Mouse (Mus musculus) adrenal gland, postnatal 14 days (tissue): Measurements from ENCODE around the gene Dennd1c. TPM values are rescaled to one million over a fixed set of nuclear protein-coding genes. Genes with fewer than 3 reads are reported as not detected.

ENCODE experiments used
- DNase-seq: peaks from one replicate; pipeline ENCODE4 v3.0.0; 2021; ENCODE audit warnings: mixed read lengths
- total RNA-seq: library from RNA; stranded (reverse); gene quantifications from 2 replicates; pipeline ENCODE4 v1.2.3, GENCODE M21; 2021

The Dennd1c gene
- total RNA-seq, 1 experiment from 2014 or later, result 1.7 TPM

DNA sequence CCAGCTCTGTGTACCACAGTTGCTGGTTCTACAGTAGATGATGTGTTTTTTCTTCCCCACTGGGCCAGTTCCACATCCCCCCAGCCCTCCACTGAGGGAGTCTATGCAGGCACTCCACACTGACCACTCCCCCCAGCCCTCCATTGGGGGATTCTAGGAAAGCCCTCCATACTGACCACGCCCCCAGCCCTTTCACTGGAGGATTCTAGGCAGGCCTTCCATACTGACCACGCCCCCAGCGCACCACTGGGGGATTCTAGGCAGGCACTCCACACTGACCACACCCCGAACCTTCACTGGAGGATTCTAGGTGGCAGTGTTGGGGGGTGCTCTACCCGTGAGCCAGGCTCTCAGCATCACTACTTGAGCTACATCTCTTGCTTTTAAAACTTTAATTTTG is 30.9 kb downstream of the Dennd1c start:
- DNase-seq, result peak; percentile 35

DNA sequence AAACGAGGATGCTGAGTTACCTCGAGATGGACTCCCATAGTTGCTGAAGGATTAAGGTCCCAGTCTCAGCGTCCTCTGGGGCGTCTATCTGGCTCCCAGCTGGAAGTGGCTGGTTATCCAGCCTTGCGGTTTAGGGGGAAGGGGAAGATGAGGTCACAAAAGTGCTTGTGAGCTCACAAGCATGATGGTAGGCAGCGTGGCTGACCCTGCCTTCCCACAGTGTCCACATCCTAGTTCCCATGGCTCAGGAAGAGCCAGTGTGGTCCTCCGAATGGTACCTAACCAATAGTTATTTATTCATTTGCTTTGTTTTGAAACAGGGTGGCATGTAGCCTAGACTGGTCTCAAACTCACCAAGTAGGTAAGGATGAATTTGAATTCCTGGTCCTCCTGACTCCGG is 36.8 kb downstream of the Dennd1c start, which contains the start of gene Slc25a41:
Gene Slc25a41 (minus strand): TSS at position 101 of the 400 bp plus-strand sequence.
- DNase-seq, result no peak

DNA sequence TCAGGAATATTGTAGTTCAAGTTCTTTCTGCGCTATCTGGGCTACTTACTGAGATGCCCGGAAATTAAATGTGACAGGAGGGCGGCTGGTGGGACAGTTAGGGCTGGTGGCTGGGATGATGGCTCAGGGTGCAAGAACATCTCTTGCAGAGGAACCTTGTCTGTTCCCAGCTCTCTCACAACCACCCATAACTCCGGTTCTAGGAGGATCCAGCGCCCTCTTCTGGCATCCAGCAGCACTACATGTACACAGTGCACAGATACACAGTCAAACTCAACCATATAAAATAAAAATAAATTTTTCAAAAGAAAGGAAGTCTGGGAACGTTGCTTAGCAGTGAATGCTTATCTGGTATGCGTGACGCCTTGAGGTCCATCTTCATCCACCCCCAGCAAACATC is 39.3 kb downstream of the Dennd1c start:
- DNase-seq, result no peak

DNA sequence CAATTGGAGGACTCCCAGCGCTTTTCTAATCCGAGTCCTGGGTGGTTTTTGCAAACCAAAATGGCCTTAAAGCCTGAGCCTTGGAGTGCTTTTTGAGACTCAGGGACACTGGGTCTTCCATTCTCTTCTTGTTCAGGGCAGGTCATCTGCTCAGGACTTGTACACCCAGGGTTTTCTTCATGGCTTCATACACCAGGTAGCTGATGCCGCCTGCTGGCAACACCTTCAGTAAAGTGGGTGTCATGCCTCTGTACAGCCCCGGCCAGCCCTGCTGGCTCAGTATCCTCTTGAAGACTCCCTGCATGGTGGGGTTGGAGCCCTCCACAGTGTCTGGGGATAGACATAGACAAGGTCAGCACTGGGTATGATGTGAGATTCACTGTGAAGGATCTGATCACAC is 45.5 kb downstream of the Dennd1c start:
- DNase-seq, result no peak

DNA sequence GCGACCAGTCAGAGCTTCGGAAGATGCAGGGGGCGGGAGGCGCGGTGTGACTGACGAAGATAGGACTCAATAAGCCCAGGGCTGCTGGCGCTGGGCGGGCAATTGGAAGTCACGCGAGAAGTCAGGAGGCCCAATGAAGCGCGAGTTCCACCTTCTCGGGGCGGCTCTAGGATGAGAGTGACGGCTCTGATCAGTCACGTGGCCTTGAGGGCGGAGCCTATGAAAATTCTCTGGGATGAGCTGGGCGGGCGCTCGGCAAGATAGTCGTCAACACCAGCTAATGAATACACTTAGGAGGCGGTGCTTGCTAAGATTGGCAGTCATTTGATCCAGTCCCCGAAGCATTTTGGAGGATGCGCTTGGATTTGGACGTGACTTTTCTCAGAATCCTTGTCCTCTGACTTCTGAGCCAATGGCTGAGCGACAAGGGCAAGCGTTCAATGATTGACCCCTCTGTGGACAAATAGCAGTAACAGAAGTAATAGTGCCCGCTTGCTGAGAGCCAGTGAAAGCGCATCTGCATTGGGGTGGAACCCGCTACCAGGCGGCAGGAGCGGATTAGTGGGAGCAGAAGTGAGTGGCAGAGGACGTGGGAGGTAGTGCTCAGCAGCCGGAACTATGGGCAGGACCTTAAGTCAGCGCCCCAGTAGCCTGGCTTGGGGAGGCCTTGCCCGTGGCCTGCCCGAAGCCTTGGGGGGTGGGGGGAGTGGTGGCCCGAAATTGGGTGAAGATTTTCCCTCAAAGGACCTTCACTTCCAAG is 46.5 kb downstream of the Dennd1c start:
- DNase-seq, result peak; percentile 99

DNA sequence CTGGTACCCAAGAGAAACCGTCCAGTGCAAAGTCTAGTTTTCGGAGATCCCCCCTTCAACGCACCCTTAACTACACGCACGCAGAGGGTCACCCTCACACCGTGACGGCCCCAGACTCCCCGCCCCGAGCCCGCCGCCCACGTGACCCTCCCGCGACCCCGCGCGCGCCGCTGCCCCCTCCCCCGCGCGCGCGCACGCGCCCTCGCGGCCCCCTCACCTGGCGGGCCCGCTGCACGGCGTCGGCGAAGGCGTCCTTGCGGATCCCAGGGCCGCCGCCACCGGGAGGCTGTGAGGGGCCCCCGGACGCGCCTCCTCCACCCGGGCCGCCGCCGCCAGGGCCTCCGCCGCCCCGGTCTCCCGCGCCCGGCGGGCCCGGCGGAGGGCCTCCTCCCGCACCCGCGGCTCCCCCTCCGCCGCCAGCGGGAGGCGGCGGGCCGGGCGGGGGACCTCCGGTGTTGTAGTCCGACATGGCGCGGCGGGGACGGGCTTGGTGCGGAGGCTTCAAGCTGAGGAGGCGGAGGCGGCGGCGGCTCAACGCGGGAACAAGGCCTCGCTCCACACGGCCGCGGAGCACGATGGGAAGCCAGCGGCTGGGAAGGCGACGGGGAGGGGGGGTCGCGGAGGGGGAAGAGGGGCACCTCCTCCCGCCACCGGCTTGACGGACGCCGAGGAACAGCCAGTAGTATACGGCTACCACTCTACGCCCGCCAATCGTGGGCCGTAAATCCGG is 47.2 kb downstream of the Dennd1c start, which contains the start of gene Khsrp:
Gene Khsrp (minus strand): TSS at position 592 of the 730 bp plus-strand sequence.
- DNase-seq, result peak; percentile 71

DNA sequence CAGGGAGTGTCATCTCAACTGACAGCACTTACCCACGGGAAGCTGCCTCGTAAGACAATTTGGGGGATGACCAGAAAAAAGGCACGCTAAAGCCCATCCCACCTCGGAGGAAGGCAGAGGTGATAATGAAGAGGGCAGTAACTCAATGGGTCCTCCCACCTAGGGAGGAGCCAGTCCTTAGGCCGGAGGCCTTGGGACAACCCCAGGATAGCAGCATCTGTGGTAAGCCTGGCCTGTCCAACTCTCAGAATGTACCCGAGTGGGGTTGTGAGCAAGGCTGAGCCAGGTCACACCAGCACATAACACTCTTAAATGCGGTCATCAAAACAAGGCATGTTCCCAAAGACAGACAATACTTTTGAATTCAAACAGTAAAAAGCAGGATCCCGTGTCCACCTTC is 48.6 kb downstream of the Dennd1c start:
- peak; percentile 52 for DNase-seq

DNA sequence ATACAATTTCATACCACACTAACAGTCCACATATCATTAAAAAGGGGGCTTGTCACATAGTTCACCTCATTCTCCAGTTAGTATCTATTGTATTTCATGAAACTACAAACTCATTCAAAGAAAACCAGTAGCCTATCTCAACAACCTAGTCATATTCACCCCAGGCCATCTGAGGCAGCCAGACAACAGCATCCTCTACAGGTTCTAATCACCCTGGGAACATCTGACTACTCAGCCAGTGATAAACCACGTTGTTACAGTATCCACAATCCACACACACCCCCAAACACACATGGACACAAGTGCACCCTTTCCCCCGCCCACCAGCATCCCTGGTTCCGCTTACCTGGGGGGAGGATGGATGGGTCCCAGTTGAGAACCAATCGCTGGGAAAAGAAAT is 50.8 kb downstream of the Dennd1c start:
- DNase-seq, result no peak

DNA sequence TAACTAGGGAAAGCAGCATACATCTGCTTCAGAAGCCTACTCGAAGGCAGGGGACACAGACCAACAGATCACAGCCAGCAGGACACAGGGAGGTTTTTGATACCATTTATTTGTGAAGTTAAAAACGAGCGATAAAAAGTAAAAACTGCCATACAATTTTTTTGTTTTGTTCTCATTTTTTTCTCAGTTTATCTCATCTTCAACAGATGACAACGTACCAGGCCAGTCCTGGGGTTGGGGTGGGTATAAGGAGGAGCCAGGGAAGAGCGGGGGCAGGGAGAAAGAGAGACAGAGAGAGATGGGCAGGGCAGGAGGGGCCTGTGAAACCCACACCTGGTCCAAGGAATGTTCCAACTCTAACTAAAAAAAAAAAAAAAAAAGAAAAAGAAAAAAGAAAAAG is 57.4 kb downstream of the Dennd1c start:
- no peak for DNase-seq

DNA sequence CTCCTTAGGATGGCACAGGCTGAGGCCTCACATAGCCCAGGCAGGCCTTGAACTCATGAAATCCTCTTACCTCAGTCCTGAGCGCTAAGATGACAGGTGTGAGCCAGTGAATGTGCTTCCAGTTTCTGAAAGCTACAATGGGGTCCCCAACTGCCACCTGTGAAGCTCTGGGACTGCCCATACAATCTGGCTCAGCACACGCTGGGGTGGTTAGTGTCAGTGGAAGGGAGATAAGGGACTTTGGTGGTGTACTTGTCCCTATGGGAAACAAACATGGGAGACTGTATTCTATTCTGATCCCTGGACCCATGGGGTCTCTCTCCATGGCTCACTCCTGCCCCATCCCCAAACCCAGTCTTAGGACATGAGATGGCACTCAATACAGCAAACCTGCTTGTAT is 58.6 kb downstream of the Dennd1c start:
- DNase-seq, result no peak

Other genes starting within 250 kb of the Dennd1c start
- 5.9 and 6.0 TPM in 2 replicates for gene Rfx2, start 247.5 kb downstream of the Dennd1c start, total RNA-seq
- 0.44 and 0.64 TPM in 2 replicates for gene Acsbg2, start 204.1 kb downstream of the Dennd1c start, total RNA-seq
- 7.2 and 7.3 TPM in 2 replicates for gene 1700061G19Rik, start 203.0 kb downstream of the Dennd1c start, total RNA-seq
- 29.0 and 33.6 TPM in 2 replicates for gene Mllt1, start 143.1 kb downstream of the Dennd1c start, total RNA-seq
- not detected in 2 replicates for gene Acer1, start 96.4 kb downstream of the Dennd1c start, total RNA-seq
- 106 and 107 TPM in 2 replicates for gene Clpp, start 88.2 kb downstream of the Dennd1c start, total RNA-seq
- 65.6 and 67.0 TPM in 2 replicates for gene Alkbh7, start 81.2 kb downstream of the Dennd1c start, total RNA-seq
- gene Pspn, start 78.5 kb downstream of the Dennd1c start, total RNA-seq, result 1.1 TPM in 1 of 2 replicates, not detected in the other
- 53.7 and 63.7 TPM in 2 replicates for gene Gtf2f1, start 67.2 kb downstream of the Dennd1c start, total RNA-seq
- not detected in 2 replicates for gene Gm17949, start 67.0 kb downstream of the Dennd1c start, total RNA-seq
- gene Khsrp, start 47.0 kb downstream of the Dennd1c start, total RNA-seq, result 90.2 and 99.9 TPM in 2 replicates
- gene Slc25a41, start 36.9 kb downstream of the Dennd1c start, total RNA-seq, result not detected in 2 replicates
- 0.38 and 1.4 TPM in 2 replicates for gene Crb3, start 19.4 kb downstream of the Dennd1c start, total RNA-seq
- 91.4 and 116 TPM in 2 replicates for gene Slc25a23, start 18.7 kb downstream of the Dennd1c start, total RNA-seq
- gene Tubb4a, start 9.3 kb upstream of the Dennd1c start, total RNA-seq, result 6.4 and 12.3 TPM in 2 replicates
- 0.44 and 0.68 TPM in 2 replicates for gene Tnfsf9, start 26.8 kb upstream of the Dennd1c start, total RNA-seq
- gene Cd70, start 71.3 kb upstream of the Dennd1c start, total RNA-seq, result not detected in 2 replicates
- gene Tnfsf14, start 115.7 kb upstream of the Dennd1c start, total RNA-seq, result 0.19 and 0.53 TPM in 2 replicates
- gene C3, start 149.6 kb upstream of the Dennd1c start, total RNA-seq, result 181 and 603 TPM in 2 replicates
- gene Gpr108, start 169.9 kb upstream of the Dennd1c start, total RNA-seq, result 54.2 and 56.4 TPM in 2 replicates
- 38.5 and 45.1 TPM in 2 replicates for gene Trip10, start 170.9 kb upstream of the Dennd1c start, total RNA-seq
- gene Vav1, start 200.6 kb upstream of the Dennd1c start, total RNA-seq, result 2.8 and 9.7 TPM in 2 replicates